Mouse (Mus musculus): ENCODE data around the gene Pf4. TPM values are rescaled to one million over a fixed set of nuclear protein-coding genes. Genes with fewer than 3 reads are reported as not detected.
A peak's percentile ranks its signal among the peaks of the same experiment; 100 is the strongest.

Gene Pf4
- 911 and 984 TPM in 2 replicates for polyA plus RNA-seq (2014; fragmentation: Nextera tagmentation; extraction: Ambion mirVana)

DNA sequence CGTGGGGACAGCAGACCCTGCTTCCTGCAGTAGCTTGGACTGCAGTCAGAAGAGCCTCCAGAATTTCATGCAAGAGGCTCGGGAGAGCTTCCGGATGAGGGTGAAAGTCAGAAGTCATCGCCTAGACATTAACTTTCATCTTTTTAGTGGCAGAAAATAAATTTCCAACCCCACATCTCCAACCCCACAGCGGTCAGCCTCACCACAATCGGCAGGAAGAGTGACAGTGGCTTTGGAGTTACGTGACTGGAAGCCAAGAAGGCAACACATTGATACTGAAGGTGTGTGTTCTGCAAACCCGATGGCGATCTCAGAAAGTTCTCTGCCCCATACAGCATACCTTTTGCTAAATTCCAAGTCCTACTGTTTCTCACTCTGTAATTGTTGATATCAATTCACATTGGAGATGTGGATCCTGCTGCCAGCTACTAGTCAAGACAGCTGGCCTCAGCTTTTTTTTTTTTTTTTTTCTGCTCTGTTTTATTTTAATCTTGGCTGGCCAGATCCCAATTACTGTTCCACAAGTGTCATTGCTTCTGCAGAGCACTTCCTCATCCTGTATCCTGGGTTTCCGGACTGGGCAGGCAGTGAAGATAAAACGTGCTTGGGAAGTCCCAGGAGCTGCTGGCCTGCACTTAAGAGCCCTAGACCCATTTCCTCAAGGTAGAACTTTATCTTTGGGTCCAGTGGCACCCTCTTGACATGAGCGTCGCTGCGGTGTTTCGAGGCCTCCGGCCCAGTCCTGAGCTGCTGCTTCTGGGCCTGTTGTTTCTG lies at the start of gene Pf4:
TSS of gene Pf4 (plus strand) at position 556 of the 774 bp plus-strand sequence.
- WGBS: 39% methylated on average over 16 of the region's 16 CpGs
- peak within 1 kb of the TSS; percentile 45 for H3K27ac ChIP-seq (ENCODE audit: low read depth, low read length)

GRCm38 (mm10) chr5:90722656-90723055 lies 49.6 kb upstream of the Pf4 start:
- DNase-seq (ENCODE audit: low spot score) (no peak), ATAC-seq (replicated peaks; ENCODE audit: low FRiP score) (no peak)
- H3K4me2 ChIP-seq: no peak overlapping the region
- no peak overlapping the region for H3K27ac ChIP-seq (ENCODE audit: low read depth, low read length)
- no peaks in the 10 kb centered on the region for H3K4me1 ChIP-seq (replicated peaks; ENCODE audit: control insufficient read depth, insufficient read depth, low read length)
- no peak overlapping the region for H3K4me3 ChIP-seq (ENCODE audit: low read depth, low read length)
- no peaks in the 10 kb centered on the region for H3K9me3 ChIP-seq (ENCODE audit: control insufficient read depth, low read length)
- H3K27me3 ChIP-seq (replicated peaks; ENCODE audit: control insufficient read depth, insufficient read depth, low read length): no peaks in the 10 kb centered on the region
- WGBS: 76% methylated on average over 3 of the region's 3 CpGs
- no peaks in the 10 kb centered on the region for H3K36me3 ChIP-seq (ENCODE audit: control insufficient read depth, insufficient read depth, low read length)
- H3K9ac ChIP-seq (ENCODE audit: low read depth, low read length): no peak overlapping the region

More for the DNA sequence above, at the start of gene Pf4:
- Histone ChIP-seq H3K4me2 (no peak within 1 kb of the TSS; the same call in 1 of the 2 replicates), H3K4me1 (replicated peaks; ENCODE audit: control insufficient read depth, insufficient read depth, low read length) (peaks cover 8% of the 10 kb centered on the region), H3K27me3 (replicated peaks; ENCODE audit: control insufficient read depth, insufficient read depth, low read length) (0 out of 2 replicates have a peak, but pooled peaks cover 2% of the 10 kb centered on the region), H3K9ac (ENCODE audit: low read depth, low read length) (0 out of 2 replicates have a peak within 1 kb of the TSS, but pooled peaks have one; percentile 22), H3K9me3 (ENCODE audit: control insufficient read depth, low read length) (no peaks in the 10 kb centered on the region), H3K36me3 (ENCODE audit: control insufficient read depth, insufficient read depth, low read length) (no peaks in the 10 kb centered on the region), H3K4me3 (ENCODE audit: low read depth, low read length) (peak within 1 kb of the TSS; percentile 8; the same call in 1 of the 2 replicates)
- DNase-seq (ENCODE audit: low spot score) (no peak), ATAC-seq (replicated peaks; ENCODE audit: low FRiP score) (peak; percentile 58)

DNA sequence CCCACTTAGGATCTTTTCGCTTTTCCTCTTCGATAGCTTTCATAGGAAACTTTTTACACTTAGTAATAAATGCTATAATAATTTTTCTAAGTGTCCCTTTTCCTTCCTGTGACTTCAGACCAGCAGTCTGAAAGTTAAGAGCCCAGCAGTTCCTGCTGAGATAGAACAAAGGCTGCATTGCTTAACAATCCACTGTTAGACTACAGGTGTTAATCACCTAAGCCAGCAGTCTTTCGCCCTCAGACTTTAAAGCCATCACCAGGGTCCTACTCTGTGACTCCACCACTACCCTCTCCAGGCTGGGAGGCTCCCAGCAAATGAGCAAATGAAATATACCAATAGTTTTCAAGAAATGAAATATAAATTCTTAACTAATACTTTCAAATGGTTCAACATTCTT lies 44.0 kb upstream of the Pf4 start:
- no peak for ATAC-seq (replicated peaks; ENCODE audit: low FRiP score)

DNA sequence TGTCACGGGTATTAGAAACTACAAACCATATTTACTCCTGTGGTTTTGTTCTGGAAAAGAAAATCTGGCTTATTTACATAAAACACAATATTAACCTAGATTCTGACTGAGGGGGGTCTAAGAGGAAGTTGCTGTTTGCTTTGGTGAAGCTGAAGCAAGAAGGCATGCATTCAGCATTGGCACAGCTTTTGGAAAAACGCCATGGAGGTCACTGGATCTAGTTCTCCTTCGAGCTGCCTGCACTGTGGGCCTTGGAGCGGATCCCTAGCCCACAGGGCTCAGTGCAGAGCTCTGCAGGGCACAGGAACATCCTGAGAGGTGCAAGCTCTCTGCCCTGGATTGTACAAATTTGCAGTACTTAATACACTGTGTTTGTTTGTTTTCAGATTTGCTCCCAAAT lies 40.8 kb upstream of the Pf4 start:
- Histone ChIP-seq H3K4me1 (replicated peaks; ENCODE audit: control insufficient read depth, insufficient read depth, low read length) (no peaks in the 10 kb centered on the region), H3K4me2 (no peak overlapping the region), H3K9ac (ENCODE audit: low read depth, low read length) (no peak overlapping the region), H3K9me3 (ENCODE audit: control insufficient read depth, low read length) (no peaks in the 10 kb centered on the region), H3K27me3 (replicated peaks; ENCODE audit: control insufficient read depth, insufficient read depth, low read length) (no peaks in the 10 kb centered on the region), H3K4me3 (ENCODE audit: low read depth, low read length) (no peak overlapping the region), H3K36me3 (ENCODE audit: control insufficient read depth, insufficient read depth, low read length) (no peaks in the 10 kb centered on the region), H3K27ac (ENCODE audit: low read depth, low read length) (no peak overlapping the region)
- WGBS: 71% methylated on average over 4 of the region's 4 CpGs
- no peak for DNase-seq (ENCODE audit: low spot score)
- ATAC-seq (replicated peaks; ENCODE audit: low FRiP score): no peak

More for the DNA sequence above, 44.0 kb upstream of the Pf4 start:
- no peak for DNase-seq (ENCODE audit: low spot score)
- Histone ChIP-seq H3K4me1 (replicated peaks; ENCODE audit: control insufficient read depth, insufficient read depth, low read length) (no peaks in the 10 kb centered on the region), H3K27ac (ENCODE audit: low read depth, low read length) (no peak overlapping the region), H3K27me3 (replicated peaks; ENCODE audit: control insufficient read depth, insufficient read depth, low read length) (no peaks in the 10 kb centered on the region), H3K9me3 (ENCODE audit: control insufficient read depth, low read length) (no peaks in the 10 kb centered on the region), H3K4me2 (no peak overlapping the region), H3K36me3 (ENCODE audit: control insufficient read depth, insufficient read depth, low read length) (no peaks in the 10 kb centered on the region), H3K9ac (ENCODE audit: low read depth, low read length) (no peak overlapping the region), H3K4me3 (ENCODE audit: low read depth, low read length) (no peak overlapping the region)
- 63% methylated on average over 3 of the region's 3 CpGs for WGBS

DNA sequence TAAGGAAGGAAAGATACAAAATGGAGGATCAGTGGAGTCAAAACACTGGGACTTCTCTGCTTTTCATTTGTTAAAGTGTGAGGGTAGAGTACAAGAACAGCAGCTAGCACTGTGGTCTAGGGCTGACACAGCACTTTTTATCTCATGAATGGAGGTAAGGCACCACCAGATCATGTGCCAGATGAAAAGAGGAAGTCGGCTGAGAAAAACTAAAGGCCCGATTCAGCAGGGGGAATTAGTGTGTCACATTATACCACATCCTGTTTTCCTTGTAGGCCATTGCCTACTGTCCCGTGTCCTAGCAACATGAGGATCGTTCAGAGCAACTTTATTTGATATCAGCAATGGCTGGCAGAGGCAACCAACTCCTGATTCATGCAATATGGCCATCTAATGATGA lies 30.2 kb upstream of the Pf4 start:
- ATAC-seq (replicated peaks; ENCODE audit: low FRiP score): peak; percentile 62; the same call in 1 of the 2 replicates
- H3K9ac ChIP-seq (ENCODE audit: low read depth, low read length): no peak overlapping the region
- no peaks in the 10 kb centered on the region for H3K9me3 ChIP-seq (ENCODE audit: control insufficient read depth, low read length)
- no peaks in the 10 kb centered on the region for H3K27me3 ChIP-seq (replicated peaks; ENCODE audit: control insufficient read depth, insufficient read depth, low read length)
- H3K4me3 ChIP-seq (ENCODE audit: low read depth, low read length): no peak overlapping the region
- no peaks in the 10 kb centered on the region for H3K4me1 ChIP-seq (replicated peaks; ENCODE audit: control insufficient read depth, insufficient read depth, low read length)
- no peak for DNase-seq (ENCODE audit: low spot score)
- WGBS: 29% methylated on average over 4 of the region's 4 CpGs
- no peak overlapping the region for H3K4me2 ChIP-seq
- no peak overlapping the region for H3K27ac ChIP-seq (ENCODE audit: low read depth, low read length)
- no peaks in the 10 kb centered on the region for H3K36me3 ChIP-seq (ENCODE audit: control insufficient read depth, insufficient read depth, low read length)

GRCm38 (mm10) chr5:90753934-90754333 lies 18.3 kb upstream of the Pf4 start:
- Histone ChIP-seq H3K4me3 (ENCODE audit: low read depth, low read length) (no peak overlapping the region), H3K9me3 (ENCODE audit: control insufficient read depth, low read length) (no peaks in the 10 kb centered on the region), H3K4me1 (replicated peaks; ENCODE audit: control insufficient read depth, insufficient read depth, low read length) (no peaks in the 10 kb centered on the region), H3K4me2 (no peak overlapping the region), H3K27ac (ENCODE audit: low read depth, low read length) (no peak overlapping the region), H3K36me3 (ENCODE audit: control insufficient read depth, insufficient read depth, low read length) (no peaks in the 10 kb centered on the region), H3K9ac (ENCODE audit: low read depth, low read length) (no peak overlapping the region), H3K27me3 (replicated peaks; ENCODE audit: control insufficient read depth, insufficient read depth, low read length) (peaks cover 3% of the 10 kb centered on the region)
- 93% methylated on average over 1 of the region's 1 CpGs for WGBS
- ATAC-seq (replicated peaks; ENCODE audit: low FRiP score) (no peak), DNase-seq (ENCODE audit: low spot score) (no peak)

- 36% methylated on average over 5 of the region's 5 CpGs for WGBS
- Histone ChIP-seq H3K4me3 (ENCODE audit: low read depth, low read length) (no peak overlapping the region), H3K36me3 (ENCODE audit: control insufficient read depth, insufficient read depth, low read length) (no peaks in the 10 kb centered on the region), H3K4me1 (replicated peaks; ENCODE audit: control insufficient read depth, insufficient read depth, low read length) (0 out of 2 replicates have a peak, but pooled peaks cover 2% of the 10 kb centered on the region), H3K27me3 (replicated peaks; ENCODE audit: control insufficient read depth, insufficient read depth, low read length) (peaks cover 14% of the 10 kb centered on the region), H3K4me2 (no peak overlapping the region), H3K9me3 (ENCODE audit: control insufficient read depth, low read length) (no peaks in the 10 kb centered on the region), H3K27ac (ENCODE audit: low read depth, low read length) (no peak overlapping the region), H3K9ac (ENCODE audit: low read depth, low read length) (no peak overlapping the region)
- ATAC-seq (replicated peaks; ENCODE audit: low FRiP score): no peak
- DNase-seq (ENCODE audit: low spot score): no peak
Measured at GRCm38 (mm10) chr5:90758020-90758605, 14.1 kb upstream of the Pf4 start.

- 9% methylated on average over 32 of the region's 32 CpGs for WGBS
- H3K27ac ChIP-seq (ENCODE audit: low read depth, low read length): no peak within 1 kb of the TSS
- H3K9ac ChIP-seq (ENCODE audit: low read depth, low read length): no peak within 1 kb of the TSS
- H3K9me3 ChIP-seq (ENCODE audit: control insufficient read depth, low read length): no peaks in the 10 kb centered on the region
- ATAC-seq (replicated peaks; ENCODE audit: low FRiP score) (no peak), DNase-seq (ENCODE audit: low spot score) (no peak)
- H3K4me2 ChIP-seq: peak within 1 kb of the TSS; percentile 49
- 0 out of 2 replicates have a peak, but pooled peaks cover 2% of the 10 kb centered on the region for H3K4me1 ChIP-seq (replicated peaks; ENCODE audit: control insufficient read depth, insufficient read depth, low read length)
- H3K27me3 ChIP-seq (replicated peaks; ENCODE audit: control insufficient read depth, insufficient read depth, low read length): peaks cover 14% of the 10 kb centered on the region
- H3K36me3 ChIP-seq (ENCODE audit: control insufficient read depth, insufficient read depth, low read length): no peaks in the 10 kb centered on the region
- peak within 1 kb of the TSS; percentile 22 for H3K4me3 ChIP-seq (ENCODE audit: low read depth, low read length)
Measured at GRCm38 (mm10) chr5:90759077-90760065, 12.9 kb upstream of the Pf4 start, which contains the start of gene Cxcl5. Gene Cxcl5, plus strand, starts transcription at chr5:90759360.

Data from liver, embryonic 11.5 days (tissue).